Mouse (Mus musculus): ENCODE results near the gene 3110040N11Rik. TPM values are rescaled to one million over a fixed set of nuclear protein-coding genes. Genes with fewer than 3 reads are reported as not detected.

3110040N11Rik gene
- polyA plus RNA-seq, 1 experiment from 2014 or later, result 49.8 TPM

DNA sequence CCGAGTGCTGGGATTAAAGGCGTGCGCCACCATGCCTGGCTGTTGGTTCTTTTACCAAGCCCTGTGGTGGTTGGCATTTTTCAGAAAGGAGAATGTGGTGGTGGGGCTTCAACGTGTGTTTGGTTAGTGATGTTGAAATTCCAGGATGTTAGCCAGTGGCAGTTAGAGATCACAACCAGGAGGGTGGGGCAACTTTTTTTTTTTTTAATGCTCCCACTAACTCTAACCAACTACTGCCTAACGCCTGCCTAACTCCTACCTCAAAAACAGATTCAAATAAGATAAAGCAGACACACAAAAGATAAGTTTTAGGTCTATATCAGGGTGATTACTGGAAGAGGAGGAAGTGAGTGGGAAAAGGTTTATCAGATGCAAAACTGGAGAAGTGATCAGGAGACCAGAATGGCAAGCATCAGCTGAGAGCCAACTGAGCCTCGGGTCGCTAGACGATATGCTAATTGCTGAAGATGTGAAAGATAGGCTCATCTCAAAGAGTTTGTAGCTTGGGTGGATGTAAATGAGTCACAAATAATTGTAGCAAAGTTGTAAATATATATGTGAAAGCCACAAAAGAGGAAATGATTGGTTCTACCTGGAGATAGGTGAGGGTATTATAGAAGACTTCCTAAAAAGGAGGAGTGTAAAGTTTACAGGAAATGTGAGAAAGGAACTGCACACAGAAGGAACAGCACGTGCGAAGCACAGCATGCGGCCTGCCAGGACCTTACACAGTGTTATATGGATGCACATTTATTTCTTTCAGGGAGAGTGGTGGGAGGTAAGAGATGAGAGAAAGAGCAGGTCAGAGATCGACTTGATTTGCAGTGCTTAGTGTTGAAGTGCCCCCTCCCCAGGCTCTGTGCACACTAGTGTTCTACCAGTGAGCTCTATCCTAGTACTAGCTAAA is 56.8 kb downstream of the 3110040N11Rik start:
- Histone ChIP-seq H3K9ac (no peak overlapping the region), H3K36me3 (ENCODE audit: poor library complexity, severe bottlenecking) (no peaks in the 10 kb centered on the region), H3K4me2 (no peak overlapping the region), H3K4me3 (no peak overlapping the region), H3K4me1 (no peaks in the 10 kb centered on the region), H3K9me3 (replicated peaks) (no peaks in the 10 kb centered on the region), H3K27ac (no peak overlapping the region), H3K27me3 (no peaks in the 10 kb centered on the region)
- WGBS, result 88% methylated on average over 12 of the region's 12 CpGs
- no peak for ATAC-seq

Other genes starting within 250 kb of the 3110040N11Rik start
- gene Fsd2, start 222.5 kb downstream of the 3110040N11Rik start, polyA plus RNA-seq (2015; fragmentation: Nextera tagmentation; extraction: Ambion mirVana), result 0.10 TPM in 2 replicates
- gene Whamm, start 218.2 kb downstream of the 3110040N11Rik start, polyA plus RNA-seq (2015; fragmentation: Nextera tagmentation; extraction: Ambion mirVana), result 4.1 and 4.5 TPM in 2 replicates
- gene Homer2, start 82.0 kb downstream of the 3110040N11Rik start, polyA plus RNA-seq (2015; fragmentation: Nextera tagmentation; extraction: Ambion mirVana), result 25.7 and 27.8 TPM in 2 replicates
- gene Ramac, start 26.6 kb downstream of the 3110040N11Rik start, polyA plus RNA-seq (2015; fragmentation: Nextera tagmentation; extraction: Ambion mirVana), result 154 and 158 TPM in 2 replicates
- 86.0 and 86.9 TPM in 2 replicates for gene Btbd1, start 40.0 kb upstream of the 3110040N11Rik start, polyA plus RNA-seq (2015; fragmentation: Nextera tagmentation; extraction: Ambion mirVana)
- gene Gm10160, start 66.3 kb upstream of the 3110040N11Rik start, polyA plus RNA-seq (2015; fragmentation: Nextera tagmentation; extraction: Ambion mirVana), result not detected in 2 replicates
- gene Tm6sf1, start 69.5 kb upstream of the 3110040N11Rik start, polyA plus RNA-seq (2015; fragmentation: Nextera tagmentation; extraction: Ambion mirVana), result 7.2 and 8.8 TPM in 2 replicates
- gene Hdgfl3, start 145.0 kb upstream of the 3110040N11Rik start, polyA plus RNA-seq (2015; fragmentation: Nextera tagmentation; extraction: Ambion mirVana), result 51.3 and 55.3 TPM in 2 replicates
- gene Bnc1, start 202.8 kb upstream of the 3110040N11Rik start, polyA plus RNA-seq (2015; fragmentation: Nextera tagmentation; extraction: Ambion mirVana), result not detected in 2 replicates